Mouse (Mus musculus): ENCODE measurements around the gene Nav2.

- TF ChIP-seq POLR2A (IDR thresholded peaks at IDR 0.05; ENCODE audit: insufficient read length, low read depth) (no peak), E2F4 (IDR thresholded peaks at IDR 0.05; ENCODE audit: insufficient read depth) (no peak), CEBPB (IDR thresholded peaks at IDR 0.05; ENCODE audit: insufficient read depth, poor library complexity, severe bottlenecking) (no peak), USF1 (IDR thresholded peaks at IDR 0.05; ENCODE audit: low read depth) (no peak), SRF (IDR thresholded peaks at IDR 0.05; ENCODE audit: control insufficient read depth, insufficient read length, low read depth) (no peak), MAX (IDR thresholded peaks at IDR 0.05; ENCODE audit: low read depth) (no peak), MYOD1 (IDR thresholded peaks at IDR 0.05; ENCODE audit: control insufficient read depth in 1 of 3, insufficient read length in 2 of 3, low read depth in 2 of 3) (no peak)
Observed at GRCm38 (mm10) chr7:49246240-49246578, 337.7 kb downstream of the Nav2 start.
